Mouse (Mus musculus) heart, adult 18-20 months (tissue): ENCODE results near the gene Nmrk2. TPM values are rescaled to one million over a fixed set of nuclear protein-coding genes. Genes with fewer than 3 reads are reported as not detected.

Source experiments
- DNase-seq, 2 experiments: peaks; one replicate each; pipeline ENCODE4 v3.0.0; 2021 to 2022; ENCODE audit warnings: mixed read lengths in 1 of 2
- total RNA-seq, 2 experiments: library from RNA; stranded (reverse); gene quantifications; 2 replicates each; pipeline ENCODE4 v1.2.3; 2021

Gene Nmrk2
- total RNA-seq, 2 experiments from 2014 or later = 7.1 to 8.8 TPM

- DNase-seq = peak in 1 of 2 experiments; percentile 57
Measured at GRCm38 (mm10) chr10:81217267-81217666, 15.4 kb upstream of the Nmrk2 start.

DNA sequence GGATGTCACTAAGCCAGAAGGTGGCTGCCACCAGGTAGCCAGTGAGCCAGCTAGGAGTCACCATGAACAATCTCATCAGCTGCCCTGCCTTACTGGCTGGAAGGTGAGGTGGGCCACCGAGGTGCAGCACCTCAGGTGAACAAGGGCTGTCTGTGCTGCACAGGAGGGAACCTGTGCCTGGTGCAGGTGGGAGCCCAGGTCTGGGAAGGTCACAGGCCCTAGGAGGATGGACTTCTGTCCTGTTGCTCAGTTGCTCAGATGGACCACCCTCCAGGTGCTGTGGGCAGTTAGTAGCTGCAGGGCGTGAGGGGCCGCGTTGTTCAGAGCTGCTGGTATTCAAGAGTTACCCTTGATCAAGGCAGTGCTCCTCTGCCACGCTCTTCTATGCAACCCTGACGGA is 15.0 kb upstream of the Nmrk2 start:
- no peak for DNase-seq

DNA sequence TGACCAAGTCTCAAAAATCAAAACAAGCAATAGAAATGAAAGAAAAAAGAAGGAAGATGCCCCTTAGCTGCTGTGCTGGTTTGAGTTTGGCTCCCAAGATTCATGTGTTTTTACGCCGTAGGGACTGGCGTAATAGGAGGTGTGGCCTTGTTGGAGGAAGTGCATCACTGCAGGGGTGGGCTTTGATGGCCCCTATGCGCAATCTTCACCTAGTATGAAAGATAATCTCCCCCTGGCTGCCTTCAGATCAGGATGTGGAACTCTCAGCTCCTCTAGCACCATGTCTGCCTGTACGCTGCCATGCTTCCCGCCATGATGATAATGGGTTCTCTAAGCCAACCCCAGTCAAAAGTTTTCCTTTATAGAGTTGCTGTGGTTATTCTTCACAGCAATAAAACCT is 14.4 kb upstream of the Nmrk2 start:
- DNase-seq = no peak

- no peak for DNase-seq
Measured at GRCm38 (mm10) chr10:81210154-81210553, 8.3 kb upstream of the Nmrk2 start.

GRCm38 (mm10) chr10:81204137-81204536 is 2.3 kb upstream of the Nmrk2 start:
- no peak for DNase-seq

DNA sequence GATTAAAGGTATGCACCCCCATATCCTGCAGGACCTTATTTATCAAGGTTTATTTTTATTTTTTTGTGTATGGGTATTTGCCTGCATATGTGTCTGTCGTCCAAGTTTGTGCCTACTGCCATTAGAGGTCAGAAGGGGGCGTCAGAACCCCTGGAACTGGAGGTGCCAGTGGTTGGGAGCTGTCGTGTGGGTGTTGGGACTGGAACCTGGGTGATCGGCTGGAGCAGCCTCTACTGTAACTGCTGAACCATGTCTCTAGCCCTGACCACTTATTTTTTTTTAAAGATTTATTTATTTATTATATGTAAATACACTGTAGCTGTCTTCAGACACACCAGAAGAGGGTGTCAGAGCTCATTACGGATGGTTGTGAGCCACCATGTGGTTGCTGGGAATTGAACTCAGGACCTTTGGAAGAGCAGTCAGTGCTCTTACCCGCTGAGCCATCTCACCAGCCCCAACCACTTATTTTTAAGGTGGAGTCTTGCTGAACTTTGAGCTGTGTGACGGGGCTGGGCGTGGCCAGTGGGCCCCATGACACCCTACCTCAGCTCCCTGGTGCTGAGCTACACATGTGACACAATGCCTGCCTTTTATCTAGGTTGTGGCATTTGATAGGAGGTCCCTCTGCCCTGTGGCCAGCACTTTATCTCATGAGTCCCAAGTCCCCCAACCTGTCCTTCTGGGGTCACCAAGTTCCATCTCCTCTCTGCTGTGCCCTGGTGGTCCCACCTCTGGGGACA is 1.3 kb upstream of the Nmrk2 start:
- DNase-seq = peak in 1 of 2 experiments; percentile 43

DNA sequence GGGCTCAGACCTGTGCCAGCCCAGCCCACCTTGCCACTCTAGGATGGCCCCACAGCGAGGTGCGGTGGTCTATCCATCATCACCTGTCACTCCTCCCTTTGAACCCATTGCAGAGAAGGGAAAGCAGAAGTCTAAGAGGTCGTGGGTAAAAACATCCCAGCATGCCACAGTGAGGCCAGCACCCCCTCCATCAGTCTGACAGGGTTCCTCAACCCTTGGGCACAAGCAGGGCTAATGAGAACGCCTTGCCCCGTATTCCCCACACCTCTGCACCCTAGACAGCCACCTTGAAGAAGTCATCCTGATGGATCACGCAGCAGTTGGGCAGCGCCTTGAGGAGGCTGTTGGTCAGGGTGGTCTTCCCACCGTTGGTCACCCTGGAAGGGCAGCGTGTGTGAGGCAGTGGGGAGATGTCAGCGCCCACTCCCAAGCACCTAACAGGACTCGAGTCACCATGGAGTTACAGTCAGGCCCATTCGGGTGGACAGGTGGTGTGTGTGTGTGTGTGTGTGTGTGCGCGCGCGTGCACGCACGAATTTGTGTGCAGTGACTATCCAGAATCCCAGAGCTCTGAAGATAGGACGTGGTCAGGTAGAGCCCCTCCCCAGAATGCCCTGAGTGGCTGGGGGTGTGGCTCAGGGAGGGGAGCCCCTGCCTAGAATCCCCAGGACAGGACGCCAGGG is 1.1 kb downstream of the Nmrk2 start:
- peak in 1 of 2 experiments; percentile 25 for DNase-seq

GRCm38 (mm10) chr10:81200141-81200540 is 1.7 kb downstream of the Nmrk2 start:
- peak in 1 of 2 experiments; percentile 22 for DNase-seq

DNA sequence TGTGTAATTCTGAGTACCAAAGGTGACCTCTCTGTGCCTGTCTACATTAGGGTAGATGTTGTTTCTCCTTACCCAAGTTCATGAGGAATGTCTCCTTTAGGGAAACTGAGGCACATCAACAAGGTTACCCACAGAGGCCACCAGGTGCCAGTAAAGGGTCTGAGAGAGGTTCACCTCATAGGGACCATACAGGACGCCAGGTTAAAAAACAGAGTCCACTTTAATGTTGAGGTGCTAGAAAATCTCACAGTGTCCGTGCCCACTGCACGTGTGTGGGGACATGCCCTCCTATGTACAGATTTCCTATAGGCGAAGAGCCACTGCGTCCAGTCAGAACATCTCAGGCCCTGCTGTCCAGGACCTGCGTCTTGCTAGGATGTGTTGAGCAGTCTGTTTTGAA is 2.9 kb downstream of the Nmrk2 start:
- peak in 1 of 2 experiments; percentile 26 for DNase-seq

DNA sequence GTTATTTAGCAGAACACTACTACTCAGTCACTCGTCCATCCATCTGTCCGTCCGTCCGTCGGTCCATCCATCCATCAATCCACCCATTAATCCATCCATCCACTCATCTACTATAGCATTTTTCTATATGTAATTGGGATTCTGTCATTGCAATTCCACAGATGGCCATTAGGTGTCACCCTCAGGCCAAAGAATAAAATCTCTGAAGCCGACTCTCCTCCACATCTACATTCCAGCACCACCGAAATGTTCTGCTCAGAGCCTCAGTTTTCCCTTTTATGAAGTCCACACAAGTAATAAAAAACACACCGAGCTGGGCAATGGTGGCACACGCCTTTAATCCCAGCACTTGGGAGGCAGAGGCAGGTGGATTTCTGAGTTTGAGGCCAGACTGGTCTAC is 3.6 kb downstream of the Nmrk2 start:
- peak; percentile 55 to 85 for DNase-seq

GRCm38 (mm10) chr10:81197305-81197704 is 4.5 kb downstream of the Nmrk2 start:
- peak; percentile 59 to 73 for DNase-seq

DNA sequence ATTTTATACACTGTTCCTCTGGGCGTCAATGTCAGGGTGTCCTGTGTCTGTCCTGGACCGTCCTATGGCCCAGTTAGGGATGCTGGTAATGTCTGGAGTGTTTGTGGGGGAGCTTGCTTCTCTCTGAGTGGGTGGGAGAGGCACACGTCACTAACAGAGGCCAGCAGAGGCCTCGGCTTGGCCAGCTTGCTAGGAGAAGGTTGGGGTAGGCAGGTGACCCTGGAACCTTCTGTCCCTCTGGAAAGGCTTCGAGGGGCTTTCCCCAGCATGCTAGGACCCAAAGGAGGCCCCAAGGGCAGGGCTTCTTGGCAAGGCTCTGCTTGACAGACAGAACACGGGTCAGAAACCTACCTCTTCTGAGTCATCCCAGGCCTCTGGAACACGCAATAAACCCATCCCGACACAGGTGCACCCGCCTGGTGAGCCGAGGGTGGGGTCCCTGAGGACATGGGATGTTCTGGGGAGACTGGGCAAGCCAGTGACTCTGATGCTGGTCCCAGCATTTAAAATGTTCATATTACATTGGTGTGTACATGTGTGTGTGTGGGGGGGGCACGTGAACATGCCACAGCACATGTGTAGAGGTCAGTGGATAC is 5.3 kb downstream of the Nmrk2 start:
- peak in 1 of 2 experiments; percentile 47 for DNase-seq

DNA sequence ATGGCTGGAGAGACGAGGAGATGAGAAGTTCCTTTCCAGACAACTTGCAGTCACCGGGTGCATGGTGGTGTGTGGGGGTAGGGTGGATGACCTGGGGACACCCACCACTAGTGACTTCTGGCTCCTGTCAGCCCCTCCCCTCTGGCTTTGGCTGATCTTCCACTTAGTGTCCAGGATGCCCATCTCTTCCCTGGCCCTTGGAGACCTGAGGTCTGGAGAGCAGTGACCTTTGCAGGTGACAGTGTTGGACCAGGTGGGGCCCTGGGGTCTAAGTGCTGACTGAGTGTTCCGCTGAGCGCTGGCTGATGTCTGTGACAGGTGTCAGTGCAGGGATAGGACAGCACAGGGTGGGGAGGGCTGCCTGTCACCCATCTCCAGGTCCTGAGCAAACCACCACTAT is 6.6 kb downstream of the Nmrk2 start:
- DNase-seq = peak in 1 of 2 experiments; percentile 48

GRCm38 (mm10) chr10:81193991-81194774 is 7.7 kb downstream of the Nmrk2 start:
- DNase-seq = peak; percentile 77

GRCm38 (mm10) chr10:81192968-81193501 is 8.8 kb downstream of the Nmrk2 start:
- DNase-seq = peak in 1 of 2 experiments; percentile 66

GRCm38 (mm10) chr10:81192270-81192967 is 9.4 kb downstream of the Nmrk2 start:
- peak; percentile 87 to 90 for DNase-seq

DNA sequence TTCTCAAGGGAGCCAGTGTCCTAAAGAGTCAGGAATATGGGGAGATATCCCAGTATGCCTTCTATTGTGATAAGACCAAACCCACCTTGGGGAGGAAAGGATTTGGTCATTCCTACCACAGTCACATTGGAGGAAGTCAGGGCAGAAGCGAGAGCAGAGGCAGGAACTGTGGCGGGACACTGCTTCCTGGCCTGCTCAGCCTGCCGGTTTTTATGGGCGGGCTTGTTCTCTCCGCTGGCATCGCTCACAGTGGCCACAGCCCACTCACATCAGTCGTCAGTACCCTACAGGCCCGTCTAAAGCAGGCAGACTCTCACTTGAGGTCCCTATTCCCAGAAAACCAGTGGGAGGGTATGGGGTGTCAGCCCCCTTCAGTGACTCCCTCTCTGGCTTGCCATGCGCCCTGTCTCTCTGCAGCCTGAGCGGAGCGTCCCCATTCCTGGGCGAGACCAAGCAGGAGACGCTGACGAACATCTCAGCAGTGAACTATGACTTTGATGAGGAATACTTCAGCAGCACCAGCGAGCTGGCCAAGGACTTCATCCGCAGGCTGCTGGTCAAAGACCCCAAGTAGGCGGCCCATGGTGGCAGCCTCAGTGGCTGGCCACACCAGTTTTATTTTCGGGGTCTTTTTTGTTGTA is 10.4 kb downstream of the Nmrk2 start:
- DNase-seq = peak; percentile 35 to 57

GRCm38 (mm10) chr10:81190912-81191321 is 10.9 kb downstream of the Nmrk2 start:
- DNase-seq = peak in 1 of 2 experiments; percentile 13

DNA sequence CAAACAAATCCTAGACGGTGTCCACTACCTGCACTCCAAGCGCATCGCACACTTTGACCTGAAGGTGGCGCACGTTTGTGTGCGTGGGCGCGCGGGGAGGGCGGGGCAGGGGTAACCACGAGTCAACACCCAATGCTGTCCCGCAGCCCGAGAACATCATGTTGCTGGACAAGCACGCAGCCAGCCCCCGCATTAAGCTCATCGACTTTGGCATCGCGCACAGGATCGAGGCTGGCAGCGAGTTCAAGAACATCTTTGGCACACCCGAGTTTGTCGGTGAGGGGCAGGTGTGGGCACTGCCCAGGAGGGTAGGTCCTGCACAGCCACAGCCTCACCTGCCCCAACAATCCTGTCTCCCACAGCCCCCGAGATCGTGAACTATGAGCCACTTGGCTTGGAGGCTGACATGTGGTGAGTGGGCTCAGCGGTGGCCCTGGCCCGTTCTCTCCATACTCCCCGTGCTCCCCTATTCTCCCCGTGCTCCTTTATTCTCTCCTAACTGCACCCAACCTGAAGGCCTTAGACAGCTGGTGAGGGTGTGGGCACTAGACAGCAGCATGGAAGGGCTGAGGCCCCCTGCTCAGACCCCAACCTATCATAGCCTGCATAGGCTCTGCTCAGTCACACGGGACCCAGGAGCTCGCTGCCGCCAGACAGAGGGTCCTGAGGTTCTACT is 11.5 kb downstream of the Nmrk2 start:
- peak in 1 of 2 experiments; percentile 28 for DNase-seq

- peak in 1 of 2 experiments; percentile 10 for DNase-seq
Measured at GRCm38 (mm10) chr10:81189821-81190220, 12.0 kb downstream of the Nmrk2 start.
